16 mouse cellular contexts compared by ENCODE assay signal in the genomic region with DNA sequence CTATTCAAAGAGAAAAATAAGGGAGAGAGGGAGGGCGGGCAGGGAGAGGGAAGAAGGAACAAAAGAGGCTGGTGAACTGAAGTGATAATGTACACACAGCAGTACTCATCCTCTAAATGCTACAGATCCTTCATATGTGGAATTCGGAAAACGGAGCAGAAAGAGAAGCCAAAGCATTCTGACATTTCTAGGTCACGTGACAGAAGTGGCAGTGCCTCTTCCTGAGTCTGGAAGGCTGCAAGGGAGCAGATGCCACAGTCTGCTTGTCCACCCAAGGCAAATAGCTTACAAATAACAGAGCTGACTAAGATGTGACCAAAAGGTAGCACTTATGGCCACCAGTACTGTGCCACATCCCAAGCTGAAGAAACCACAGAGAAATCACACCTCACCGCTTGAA.
"Had no signal": no experiment of that assay in that cellular context is flagged by ENCODE, and none has a peak within 500 bp of the region (broad histone marks: within the 10 kb centered on the region; RNA-seq: fewer than 3 reads in every experiment).

No protein-coding gene starts in this region.

- DNase-seq: right cerebral cortex, adult 18-20 months; right cerebral cortex, postnatal 14 days; right cerebral cortex, postnatal 25 days; right cerebral cortex, postnatal 4 days; spleen, adult 18-20 months; thymus, adult 18-20 months; thymus, adult 2 months; thymus, postnatal 14 days; thymus, postnatal 25 days; thymus, postnatal 36 days; thymus, postnatal 4 days had no signal

- H3K9me3 ChIP-seq: neural tube, embryonic 12.5 days; neural tube, embryonic 13.5 days; neural tube, embryonic 15.5 days; stomach, embryonic 15.5 days had no signal

- H3K4me2 ChIP-seq: neural tube, embryonic 12.5 days; neural tube, embryonic 13.5 days; neural tube, embryonic 15.5 days; stomach, embryonic 15.5 days had no signal

- H3K27me3 ChIP-seq: neural tube, embryonic 12.5 days; neural tube, embryonic 13.5 days; neural tube, embryonic 15.5 days; stomach, embryonic 15.5 days had no signal

- H3K4me3 ChIP-seq: neural tube, embryonic 12.5 days; neural tube, embryonic 13.5 days; neural tube, embryonic 15.5 days; stomach, embryonic 15.5 days had no signal

- H3K36me3 ChIP-seq: neural tube, embryonic 12.5 days; neural tube, embryonic 13.5 days; neural tube, embryonic 15.5 days; stomach, embryonic 15.5 days had no signal

- H3K4me1 ChIP-seq: neural tube, embryonic 12.5 days; neural tube, embryonic 13.5 days; neural tube, embryonic 15.5 days; stomach, embryonic 15.5 days had no signal

- H3K27ac ChIP-seq: neural tube, embryonic 12.5 days; neural tube, embryonic 13.5 days; neural tube, embryonic 15.5 days; stomach, embryonic 15.5 days; stomach, postnatal 0 days had no signal

- H3K9ac ChIP-seq: neural tube, embryonic 12.5 days; neural tube, embryonic 13.5 days; neural tube, embryonic 15.5 days; stomach, embryonic 15.5 days had no signal
